Mouse (Mus musculus): ENCODE results near the gene Smim1.
A peak's percentile ranks its signal among the peaks of the same experiment; 100 is the strongest.

Smim1 gene

DNA sequence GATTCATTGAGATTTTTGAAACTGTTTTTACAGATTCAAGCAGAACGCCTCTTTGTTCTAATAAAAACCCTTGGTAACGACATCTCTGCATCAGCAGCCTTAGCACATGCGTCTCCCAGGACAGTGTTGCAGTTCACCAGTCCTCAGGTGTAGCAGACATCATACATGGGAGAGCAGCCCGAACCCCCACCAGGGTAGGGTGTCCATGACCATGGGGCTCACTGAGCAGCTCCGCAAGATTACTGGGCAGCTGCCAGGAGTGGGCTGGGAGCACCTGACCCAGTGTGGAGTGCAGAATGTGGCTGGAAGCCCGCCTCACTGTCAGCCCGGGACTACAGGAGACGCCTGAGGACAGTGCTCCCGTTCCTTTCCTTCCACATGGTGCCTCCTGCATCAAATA, 4.6 kb downstream of the Smim1 start:
- DNase-seq (ENCODE audit: low spot score): peak; percentile 49

GRCm38 (mm10) chr4:154019571-154019970, 6.5 kb downstream of the Smim1 start:
- DNase-seq (ENCODE audit: low spot score): peak; percentile 69

DNA sequence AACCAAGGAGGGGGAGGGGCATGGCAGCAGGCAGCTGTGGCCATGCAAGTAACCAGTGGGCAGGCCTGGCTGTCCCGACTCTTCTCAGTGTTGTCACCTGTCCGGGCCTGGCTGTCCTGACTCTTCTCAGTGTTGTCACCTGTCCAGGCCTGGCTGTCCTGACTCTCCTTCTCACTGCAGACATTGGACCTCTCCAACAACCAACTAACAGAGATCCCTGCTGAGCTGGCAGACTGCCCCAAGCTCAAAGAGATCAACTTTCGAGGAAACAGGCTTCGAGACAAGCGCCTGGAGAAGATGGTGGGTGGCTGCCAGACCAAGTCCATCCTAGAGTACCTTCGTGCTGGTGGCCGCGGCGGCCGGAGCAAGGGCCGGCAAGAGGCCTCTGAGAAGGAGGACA, 10.6 kb downstream of the Smim1 start:
- no peak for DNase-seq (ENCODE audit: low spot score)

GRCm38 (mm10) chr4:154012132-154012882, 13.7 kb downstream of the Smim1 start:
- peak; percentile 26 for DNase-seq (ENCODE audit: low spot score)

DNA sequence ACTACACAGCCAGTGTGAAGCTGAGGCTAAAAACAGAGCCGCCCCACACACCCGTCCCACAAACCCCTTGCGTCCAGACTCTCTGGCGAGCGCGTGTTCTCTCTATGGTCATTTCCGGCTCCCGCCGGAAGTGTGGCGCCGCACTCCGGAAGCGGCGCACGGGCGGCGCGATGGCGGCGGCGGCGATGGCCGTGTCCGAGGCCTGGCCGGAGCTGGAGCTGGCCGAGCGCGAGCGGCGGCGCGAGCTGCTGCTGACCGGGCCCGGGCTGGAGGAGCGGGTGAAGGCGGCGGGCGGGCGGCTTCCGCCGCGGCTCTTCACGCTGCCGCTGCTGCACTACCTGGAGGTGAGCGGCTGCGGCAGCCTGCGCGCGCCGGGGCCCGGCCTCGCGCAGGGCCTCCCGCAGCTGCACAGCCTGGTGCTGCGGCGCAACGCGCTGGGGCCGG, 14.4 kb downstream of the Smim1 start, which contains the start of gene Lrrc47:
Lrrc47 (plus strand) TSS at position 86 of the 444 bp plus-strand sequence.
- peak; percentile 84 for DNase-seq (ENCODE audit: low spot score)

GRCm38 (mm10) chr4:154010907-154011645, 15.0 kb downstream of the Smim1 start:
- no peak for DNase-seq (ENCODE audit: low spot score)

DNA sequence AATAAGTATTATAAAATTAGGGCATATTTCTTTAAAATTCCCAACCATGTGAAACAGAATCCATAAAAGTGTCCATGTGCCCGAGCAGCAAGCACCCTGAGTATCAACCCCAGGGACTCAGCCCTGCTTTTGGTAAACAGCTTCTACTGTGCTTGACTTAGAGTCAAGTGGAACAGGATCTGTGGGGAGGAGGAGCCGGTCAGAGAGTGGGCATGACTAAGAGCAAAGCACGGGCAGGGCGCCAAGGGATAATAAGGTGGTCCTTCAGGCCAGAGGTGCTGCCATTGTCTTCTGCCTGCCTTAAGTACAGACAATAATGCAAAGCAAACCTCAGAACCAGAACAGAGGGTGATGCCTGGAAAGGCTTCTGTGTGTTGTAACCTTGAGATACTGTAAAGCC, 18.3 kb downstream of the Smim1 start:
- no peak for DNase-seq (ENCODE audit: low spot score)

GRCm38 (mm10) chr4:154006264-154006663, 19.8 kb downstream of the Smim1 start:
- no peak for DNase-seq (ENCODE audit: low spot score)

GRCm38 (mm10) chr4:154005488-154005887, 20.5 kb downstream of the Smim1 start:
- no peak for DNase-seq (ENCODE audit: low spot score)

DNA sequence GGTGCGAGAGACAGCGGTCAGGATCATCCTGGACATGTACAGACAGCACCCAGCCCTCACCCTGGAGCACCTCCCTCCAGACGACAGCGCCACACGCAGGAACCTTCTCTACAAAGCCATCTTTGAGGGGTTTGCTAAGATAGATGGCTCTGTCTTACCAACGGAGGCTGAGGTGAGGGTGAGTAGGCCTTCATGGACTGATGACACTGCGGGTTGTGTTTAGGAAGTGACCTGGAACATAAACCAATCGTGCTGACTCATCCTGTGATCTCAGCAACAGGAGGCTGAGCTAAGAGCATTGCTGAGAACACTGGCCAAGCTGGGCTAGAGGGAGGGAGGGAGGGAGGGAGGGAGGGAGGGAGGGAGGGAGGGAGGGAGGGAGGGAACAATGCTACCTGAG, 32.5 kb downstream of the Smim1 start:
- DNase-seq (ENCODE audit: low spot score): no peak

- DNase-seq (ENCODE audit: low spot score): no peak
Measured at GRCm38 (mm10) chr4:153992715-153993114, 33.3 kb downstream of the Smim1 start.

GRCm38 (mm10) chr4:153980470-153980869, 45.6 kb downstream of the Smim1 start:
- DNase-seq (ENCODE audit: low spot score): no peak

DNA sequence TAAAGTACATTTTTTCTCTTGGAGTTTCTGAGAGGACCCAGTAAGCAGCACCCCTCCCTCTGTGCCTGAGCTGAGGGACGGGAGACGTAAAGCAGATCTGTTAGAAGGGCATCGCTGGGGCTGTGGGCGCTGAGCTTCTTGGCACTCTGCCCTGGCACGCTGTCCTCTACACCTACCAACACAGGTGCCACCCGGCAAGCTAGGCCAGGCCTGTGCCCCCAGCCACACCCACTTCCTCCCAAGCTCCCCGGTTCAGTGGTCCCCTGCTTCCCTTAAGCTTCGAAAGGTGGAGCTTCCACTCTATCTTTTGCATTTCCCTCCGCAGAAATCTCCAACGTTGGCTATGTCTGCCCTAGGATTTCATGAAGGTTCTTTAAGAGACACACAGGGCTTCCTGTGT, 46.8 kb downstream of the Smim1 start:
- no peak for DNase-seq (ENCODE audit: low spot score)

GRCm38 (mm10) chr4:153975768-153976167, 50.3 kb downstream of the Smim1 start:
- DNase-seq (ENCODE audit: low spot score): no peak

DNA sequence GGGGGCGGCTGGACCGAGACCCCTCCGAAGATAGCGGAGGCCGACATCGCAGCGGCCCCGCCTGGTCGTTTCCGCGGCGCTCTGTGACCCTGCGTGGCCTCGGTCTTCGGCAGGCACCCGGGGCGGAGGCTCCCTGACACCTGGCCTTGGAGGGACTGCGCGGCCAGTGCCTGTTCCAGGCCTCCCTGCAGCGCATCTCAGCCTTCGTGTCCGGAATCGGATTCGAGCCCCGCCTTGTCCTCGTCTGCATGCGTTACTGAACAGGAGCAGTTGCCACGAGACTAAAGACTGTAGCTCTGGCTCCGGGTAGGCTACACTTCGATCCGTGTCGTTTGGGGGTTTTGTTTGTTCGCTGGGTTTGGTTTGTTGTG, 50.8 kb downstream of the Smim1 start:
- peak; percentile 25 for DNase-seq (ENCODE audit: low spot score)

- peak; percentile 96 for DNase-seq (ENCODE audit: low spot score)
Measured at GRCm38 (mm10) chr4:153974431-153975291, 51.4 kb downstream of the Smim1 start, which contains the start of the genes Dffb and Cep104. Gene Dffb, minus strand, starts transcription at chr4:153975126. Gene Cep104, plus strand, starts transcription at chr4:153975194.
